Mouse (Mus musculus): ENCODE results near the gene Gm44579. TPM values are rescaled to one million over a fixed set of nuclear protein-coding genes. Genes with fewer than 3 reads are reported as not detected.

The Gm44579 gene
- not detected for polyA plus RNA-seq (2017; shearing (Covaris generic))

DNA sequence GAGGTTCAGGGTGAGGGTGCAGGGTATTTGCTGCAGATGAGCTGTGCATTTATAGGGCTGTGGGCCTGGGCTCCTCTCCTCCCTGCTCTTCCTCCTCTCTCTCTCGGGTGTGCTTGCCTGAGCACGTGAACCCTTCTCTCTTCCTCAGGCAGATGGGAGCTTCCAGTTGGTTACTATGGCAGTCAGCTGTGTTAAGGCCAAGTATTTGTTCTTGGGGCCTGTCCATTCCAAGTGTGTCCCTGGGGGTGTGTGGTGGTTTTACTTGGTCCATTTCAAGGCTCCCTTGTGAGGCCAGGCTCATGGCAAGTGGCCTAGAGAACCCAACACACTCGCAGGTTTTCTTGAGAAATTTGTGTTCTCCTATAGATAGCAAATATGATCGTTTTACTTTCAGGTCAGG lies at the start of gene Gm44579, which contains the start of gene Olfr287:
Gm44579 (minus strand) TSS at position 101 of the 400 bp plus-strand sequence.
Olfr287 (minus strand) TSS at position 180 of the 400 bp plus-strand sequence.

DNA sequence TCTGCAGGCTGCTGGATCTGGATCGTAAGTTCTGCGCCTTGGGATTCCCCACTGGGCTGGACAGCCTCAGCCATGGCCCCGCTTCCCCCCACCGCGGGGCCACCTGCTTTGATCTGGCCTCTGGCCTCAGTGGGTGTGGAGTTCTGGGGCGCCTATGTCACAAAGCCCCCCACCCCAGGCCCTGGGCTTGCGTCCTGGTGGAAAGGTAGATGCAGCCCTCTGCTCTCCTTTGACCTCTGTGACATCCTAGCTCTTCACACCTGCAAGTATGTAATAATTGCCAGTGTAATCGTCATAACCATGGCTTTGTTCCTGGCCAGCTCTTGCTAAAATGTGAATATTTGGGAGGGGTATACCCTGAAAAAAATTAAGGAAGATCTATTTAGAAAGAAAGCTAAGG lies 36.4 kb upstream of the Gm44579 start, which contains the start of gene H1fnt:
H1fnt (minus strand) TSS at position 101 of the 400 bp plus-strand sequence.

GRCm38 (mm10) chr15:98234350-98234749 lies 13.6 kb upstream of the Gm44579 start, which contains the start of gene Olfr286:
Olfr286 (minus strand) TSS chr15:98234450.

DNA sequence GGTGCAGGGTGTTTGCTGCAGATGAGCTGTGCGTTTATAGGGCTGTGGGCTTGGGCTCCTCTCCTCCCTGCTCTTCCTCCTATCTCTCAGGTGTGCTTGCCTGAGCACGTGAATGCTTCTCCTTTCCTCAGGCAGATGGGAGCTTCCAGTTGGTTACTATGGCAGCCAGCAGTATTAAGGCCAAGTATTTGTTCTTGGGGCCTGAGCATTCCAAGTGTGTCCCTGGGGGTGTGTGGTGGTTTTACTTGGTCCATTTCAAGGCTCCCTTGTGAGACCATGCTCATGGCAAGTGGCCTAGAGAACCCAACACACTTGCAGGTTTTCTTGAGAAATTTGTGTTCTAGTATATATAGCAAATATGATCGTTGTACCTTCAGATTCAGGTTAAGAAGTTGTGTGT lies 25.3 kb downstream of the Gm44579 start, which contains the start of gene Olfr288:
Olfr288 (minus strand) TSS at position 101 of the 400 bp plus-strand sequence.

GRCm38 (mm10) chr15:98166963-98167644 lies 53.7 kb downstream of the Gm44579 start, which contains the start of gene Ccdc184:
Ccdc184 (plus strand) TSS chr15:98167158.

GRCm38 (mm10) chr15:98165525-98165924 lies 55.3 kb downstream of the Gm44579 start, which contains the start of gene Asb8:
Asb8 (minus strand) TSS chr15:98165625.

Other genes with a start within 250 kb of the Gm44579 start
- gene Col2a1, start 216.3 kb downstream of the Gm44579 start, polyA plus RNA-seq (2017; shearing (Covaris generic)) = not detected
- gene Pfkm, start 128.4 kb downstream of the Gm44579 start, polyA plus RNA-seq (2017; shearing (Covaris generic)) = 7.9 TPM
- 27.9 TPM for gene Senp1, start 127.2 kb downstream of the Gm44579 start, polyA plus RNA-seq (2017; shearing (Covaris generic))
- gene Asb8, start 55.4 kb downstream of the Gm44579 start, polyA plus RNA-seq (2017; shearing (Covaris generic)) = 21.2 TPM
- gene Ccdc184, start 53.8 kb downstream of the Gm44579 start, polyA plus RNA-seq (2017; shearing (Covaris generic)) = not detected
- not detected for gene Olfr288, start 25.4 kb downstream of the Gm44579 start, polyA plus RNA-seq (2017; shearing (Covaris generic))
- gene Olfr287, start 79 bp upstream of the Gm44579 start, polyA plus RNA-seq (2017; shearing (Covaris generic)) = not detected
- gene Olfr286, start 13.5 kb upstream of the Gm44579 start, polyA plus RNA-seq (2017; shearing (Covaris generic)) = not detected
- not detected for gene H1fnt, start 36.3 kb upstream of the Gm44579 start, polyA plus RNA-seq (2017; shearing (Covaris generic))
- gene Zfp641, start 75.2 kb upstream of the Gm44579 start, polyA plus RNA-seq (2017; shearing (Covaris generic)) = not detected
- gene Olfr285, start 96.4 kb upstream of the Gm44579 start, polyA plus RNA-seq (2017; shearing (Covaris generic)) = not detected
- not detected for gene Olfr284, start 120.0 kb upstream of the Gm44579 start, polyA plus RNA-seq (2017; shearing (Covaris generic))
- not detected for gene Olfr283, start 160.0 kb upstream of the Gm44579 start, polyA plus RNA-seq (2017; shearing (Covaris generic))
- gene Olfr282, start 210.2 kb upstream of the Gm44579 start, polyA plus RNA-seq (2017; shearing (Covaris generic)) = not detected
- gene Olfr281, start 231.6 kb upstream of the Gm44579 start, polyA plus RNA-seq (2017; shearing (Covaris generic)) = not detected
- gene OR5BS1P, start 248.9 kb upstream of the Gm44579 start, polyA plus RNA-seq (2017; shearing (Covaris generic)) = not detected

Data from naive thymus-derived CD4-positive, alpha-beta T cell, adult 5 months (primary cell).